Mouse (Mus musculus): ENCODE measurements around the gene C4b. TPM values are rescaled to one million over a fixed set of nuclear protein-coding genes. Genes with fewer than 3 reads are reported as not detected.
"Not testable (repeated sequence)": the region's sequence is repeated elsewhere in the genome, so short reads cannot be mapped to it uniquely, and the experiment has no call there.

Gene C4b
- 17.7 and 28.0 TPM in 2 replicates for polyA plus RNA-seq (2012; ENCODE audit: insufficient read depth, insufficient read length, missing spikeins)

DNA sequence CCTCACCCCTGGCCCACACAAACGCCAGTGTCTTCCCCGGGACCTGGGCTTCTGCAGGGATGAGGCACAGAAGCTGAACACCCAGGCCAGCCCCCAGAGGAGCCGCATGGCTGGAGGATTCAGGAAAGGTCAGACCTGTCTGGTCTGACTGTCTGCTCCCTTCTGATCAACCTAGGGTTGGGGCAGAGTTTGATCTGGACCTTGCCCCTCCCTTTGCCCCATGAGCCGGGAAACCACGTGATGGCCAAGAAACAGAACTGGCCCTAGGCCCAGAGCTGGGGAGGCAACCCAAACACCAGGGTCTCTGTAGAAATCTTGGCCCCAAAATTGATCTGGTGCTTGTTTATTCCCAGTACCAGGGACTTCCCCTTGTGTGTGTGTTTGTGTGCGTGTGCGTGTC is at the start of gene C4b:
Gene C4b (minus strand): TSS at position 164 of the 400 bp plus-strand sequence.
- Histone ChIP-seq H3K4me1 (ENCODE audit: control insufficient read depth, insufficient read depth, insufficient read length, low read length) (no peaks in the 10 kb centered on the region), H3K27ac (replicated peaks; ENCODE audit: low read depth, low read length) (peak within 1 kb of the TSS; percentile 23; the same call in 1 of the 2 replicates), H3K4me3 (ENCODE audit: insufficient read depth, low read depth, low read length) (no peak within 1 kb of the TSS)

DNA sequence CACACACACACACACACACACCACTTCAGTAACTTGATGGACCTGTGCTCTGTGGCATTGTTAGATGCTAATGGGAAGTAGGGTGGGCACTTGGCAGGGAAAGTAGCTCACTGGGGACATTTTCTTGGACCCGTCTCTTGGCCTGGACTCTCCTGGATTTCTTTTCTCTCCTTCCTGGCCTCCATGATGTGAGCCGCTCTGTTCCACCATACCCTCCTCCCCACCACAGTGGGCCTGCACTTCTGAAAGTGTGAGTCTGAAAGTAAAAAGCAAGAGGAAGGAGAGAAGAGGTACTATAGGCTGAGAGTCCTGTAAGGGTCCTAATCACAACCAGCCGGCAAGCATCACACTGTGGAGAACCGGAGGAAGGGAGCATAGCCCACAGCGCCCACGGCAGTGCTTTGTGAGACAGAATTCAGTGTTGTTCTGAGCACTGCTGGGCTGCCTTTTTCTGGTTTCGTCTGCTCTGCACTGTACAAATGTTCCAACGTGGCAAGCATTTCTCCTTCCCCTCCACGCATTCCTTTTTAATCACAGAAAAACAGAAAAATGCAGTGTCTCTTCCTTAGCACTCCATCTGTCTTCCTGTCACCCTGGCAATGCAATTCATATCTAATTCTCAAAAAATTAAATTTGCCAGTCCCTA is 34.1 kb upstream of the C4b start:
- Histone ChIP-seq H3K4me1 (ENCODE audit: control insufficient read depth, insufficient read depth, insufficient read length, low read length) (no peaks in the 10 kb centered on the region), H3K4me3 (ENCODE audit: insufficient read depth, low read depth, low read length) (no peak overlapping the region), H3K27ac (replicated peaks; ENCODE audit: low read depth, low read length) (no peak overlapping the region)

DNA sequence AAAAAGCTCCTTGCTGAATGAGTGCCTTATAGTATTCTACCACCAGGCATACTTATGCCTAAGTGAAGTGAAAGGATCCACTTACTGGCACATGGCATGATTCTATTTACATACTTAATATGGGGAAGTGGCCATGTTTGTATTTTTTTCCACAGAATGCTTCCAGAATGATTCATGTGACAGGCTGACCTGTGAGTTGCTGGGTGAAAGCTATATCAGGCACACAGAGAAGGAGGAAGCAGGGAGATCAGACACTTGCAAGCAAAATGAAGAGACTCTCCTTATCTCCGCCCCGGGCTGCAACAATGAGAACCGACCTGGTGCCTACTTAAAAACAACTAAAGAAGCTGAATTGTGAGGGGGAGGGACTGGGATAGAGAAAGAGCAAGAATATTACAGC is 17.8 kb upstream of the C4b start:
- H3K27ac ChIP-seq (replicated peaks; ENCODE audit: low read depth, low read length): no peak overlapping the region
- no peak overlapping the region for H3K4me3 ChIP-seq (ENCODE audit: insufficient read depth, low read depth, low read length)
- H3K4me1 ChIP-seq (ENCODE audit: control insufficient read depth, insufficient read depth, insufficient read length, low read length): no peaks in the 10 kb centered on the region

DNA sequence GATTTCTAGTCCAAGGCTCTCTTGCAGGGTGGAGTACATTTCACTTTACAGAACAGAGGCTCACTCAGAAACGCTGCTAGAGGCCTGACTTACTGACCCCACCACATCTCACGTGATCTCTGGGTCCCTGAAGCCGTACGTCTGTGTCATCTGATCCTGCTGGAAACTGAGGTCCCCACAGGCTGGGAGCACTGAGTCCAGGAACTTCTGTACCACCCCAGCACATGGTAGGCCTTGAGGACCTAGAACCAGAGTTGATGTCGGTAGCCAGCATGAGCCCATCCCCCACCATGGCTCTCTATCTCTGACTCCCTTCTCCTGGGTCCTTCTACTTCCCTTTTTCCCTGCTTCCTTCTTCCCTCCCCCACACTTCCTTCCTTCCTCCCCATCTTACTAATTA is 2.8 kb upstream of the C4b start:
- no peaks in the 10 kb centered on the region for H3K4me1 ChIP-seq (ENCODE audit: control insufficient read depth, insufficient read depth, insufficient read length, low read length)
- H3K4me3 ChIP-seq (ENCODE audit: insufficient read depth, low read depth, low read length): no peak overlapping the region
- no peak overlapping the region for H3K27ac ChIP-seq (replicated peaks; ENCODE audit: low read depth, low read length)

DNA sequence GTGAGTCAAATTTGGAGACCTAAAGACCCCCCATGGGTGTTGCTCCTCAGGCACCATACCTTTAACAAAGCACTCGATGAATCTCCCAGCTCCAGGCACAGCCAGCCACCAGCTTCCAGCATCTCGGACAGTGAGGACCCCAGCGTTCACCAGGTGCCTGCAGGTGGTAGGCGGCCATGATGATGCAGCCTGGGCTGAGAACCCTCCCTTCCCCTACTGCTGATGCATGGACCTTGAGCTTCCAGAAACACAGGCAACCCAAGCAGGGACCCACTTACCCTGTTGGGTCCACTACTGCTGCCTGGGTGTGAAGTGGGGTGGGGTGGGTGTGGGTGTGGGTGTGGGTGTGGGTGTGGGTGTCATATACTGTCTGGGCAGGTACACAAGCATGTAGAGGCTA is 1.5 kb upstream of the C4b start:
- not testable (repeated sequence) for H3K27ac ChIP-seq (replicated peaks; ENCODE audit: low read depth, low read length); H3K4me3 ChIP-seq (ENCODE audit: insufficient read depth, low read depth, low read length); H3K4me1 ChIP-seq (ENCODE audit: control insufficient read depth, insufficient read depth, insufficient read length, low read length)

DNA sequence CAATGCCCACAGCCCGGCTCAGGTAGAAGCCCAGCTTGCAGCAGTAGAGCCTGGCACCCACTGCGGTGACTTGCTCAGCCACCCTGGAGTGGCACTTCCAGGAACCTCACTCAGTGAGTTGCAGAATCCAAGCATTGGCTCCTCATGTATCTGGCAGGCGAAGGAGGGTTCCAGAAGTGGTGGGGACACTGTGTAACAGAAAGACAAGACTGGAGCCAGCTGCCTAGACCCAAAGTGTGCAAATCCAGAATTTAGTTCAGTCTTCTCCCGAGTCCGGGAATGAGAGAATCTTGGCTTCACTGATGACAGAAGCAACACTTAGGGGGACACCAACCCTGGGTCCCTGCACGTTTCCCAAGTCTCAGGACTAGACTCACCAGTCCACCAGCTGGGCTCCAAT is 929 bp upstream of the C4b start:
- not testable (repeated sequence) for H3K27ac ChIP-seq (replicated peaks; ENCODE audit: low read depth, low read length); H3K4me3 ChIP-seq (ENCODE audit: insufficient read depth, low read depth, low read length); H3K4me1 ChIP-seq (ENCODE audit: control insufficient read depth, insufficient read depth, insufficient read length, low read length)

DNA sequence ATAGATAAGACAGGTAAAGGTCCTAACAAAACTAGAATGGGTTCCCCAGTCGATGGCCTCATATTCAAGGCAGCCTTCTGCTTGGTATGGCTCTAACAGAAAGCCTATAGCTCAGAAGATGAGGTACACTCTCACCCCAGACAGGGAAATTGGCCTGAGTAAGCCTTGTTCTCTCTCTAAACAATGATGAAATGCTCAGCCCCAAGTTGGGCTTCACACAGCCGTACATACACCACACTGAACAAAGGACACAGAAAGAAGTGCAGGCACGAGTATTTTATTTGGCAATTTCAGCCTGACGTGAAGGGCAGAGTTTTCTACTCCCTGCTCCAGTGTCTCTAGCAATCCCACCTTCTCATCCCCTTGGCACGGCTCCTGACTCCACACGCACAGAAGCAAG is 524 bp upstream of the C4b start:
- no peaks in the 10 kb centered on the region for H3K4me1 ChIP-seq (ENCODE audit: control insufficient read depth, insufficient read depth, insufficient read length, low read length)
- no peak overlapping the region for H3K4me3 ChIP-seq (ENCODE audit: insufficient read depth, low read depth, low read length)
- peak overlapping the region; percentile 23; the same call in 1 of the 2 replicates for H3K27ac ChIP-seq (replicated peaks; ENCODE audit: low read depth, low read length)

DNA sequence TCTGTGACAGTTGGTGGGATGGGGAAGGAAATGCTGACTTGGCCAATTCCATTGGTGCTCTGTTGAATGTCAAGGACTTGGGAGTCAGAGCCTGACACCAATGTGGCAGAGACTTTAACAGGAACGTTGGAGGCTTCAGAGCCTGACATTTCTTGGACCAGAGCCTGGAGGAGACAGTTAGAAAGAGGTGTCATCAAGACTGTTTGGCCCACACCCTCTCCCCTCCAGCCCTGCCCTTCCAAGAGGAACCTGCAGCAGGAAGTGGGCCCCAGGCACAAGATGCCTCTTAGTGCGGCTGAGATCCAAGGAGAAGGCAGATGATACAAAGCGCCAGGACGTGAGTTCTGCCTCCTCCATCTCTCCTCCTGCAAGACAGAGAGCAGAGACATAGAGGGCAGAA is 3.4 kb downstream of the C4b start:
- Histone ChIP-seq H3K4me1 (ENCODE audit: control insufficient read depth, insufficient read depth, insufficient read length, low read length) (no peaks in the 10 kb centered on the region), H3K27ac (replicated peaks; ENCODE audit: low read depth, low read length) (no peak overlapping the region)

DNA sequence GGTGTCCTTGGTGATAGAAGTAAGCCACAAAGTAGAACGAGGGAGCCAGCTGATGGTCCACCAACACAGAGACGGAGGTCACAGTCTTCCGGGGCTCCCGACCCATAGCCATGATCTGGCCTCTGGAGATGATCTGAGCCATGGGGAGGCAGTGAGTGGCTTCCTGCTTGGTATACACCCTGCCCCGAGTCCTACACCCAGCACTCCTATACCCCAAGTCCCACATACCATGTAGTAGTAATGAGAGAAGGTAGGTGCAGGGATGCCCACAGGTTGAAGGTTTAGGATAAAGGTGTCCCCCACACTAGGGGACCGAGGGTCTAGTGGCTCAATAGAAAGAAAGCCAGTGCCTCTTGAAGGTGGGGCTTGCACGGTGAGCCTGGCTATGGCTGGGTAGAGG is 4.0 kb downstream of the C4b start:
- not testable (repeated sequence) for H3K4me3 ChIP-seq (ENCODE audit: insufficient read depth, low read depth, low read length); H3K4me1 ChIP-seq (ENCODE audit: control insufficient read depth, insufficient read depth, insufficient read length, low read length); H3K27ac ChIP-seq (replicated peaks; ENCODE audit: low read depth, low read length)

More for the DNA sequence above, 3.4 kb downstream of the C4b start:
- H3K4me3 ChIP-seq (ENCODE audit: insufficient read depth, low read depth, low read length): no peak overlapping the region

DNA sequence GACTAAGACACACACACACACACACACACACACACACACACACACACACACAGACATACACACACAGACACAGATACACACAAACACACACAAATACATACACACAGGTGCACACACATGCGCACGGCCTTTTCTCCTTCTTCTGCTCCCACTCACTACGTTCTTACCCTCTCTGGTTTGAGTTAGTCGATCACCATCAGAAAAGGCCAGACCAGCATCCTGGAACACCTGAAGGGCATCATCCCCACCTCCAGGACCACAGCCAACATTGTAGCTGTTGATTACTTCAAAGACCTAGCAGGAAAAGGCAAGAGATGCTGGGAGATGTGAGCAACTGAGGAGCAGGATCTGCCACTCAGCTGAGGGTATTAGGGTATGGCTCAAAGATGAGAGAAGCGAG is 6.2 kb downstream of the C4b start:
- H3K27ac ChIP-seq (replicated peaks; ENCODE audit: low read depth, low read length); H3K4me1 ChIP-seq (ENCODE audit: control insufficient read depth, insufficient read depth, insufficient read length, low read length); H3K4me3 ChIP-seq (ENCODE audit: insufficient read depth, low read depth, low read length): not testable (repeated sequence)

DNA sequence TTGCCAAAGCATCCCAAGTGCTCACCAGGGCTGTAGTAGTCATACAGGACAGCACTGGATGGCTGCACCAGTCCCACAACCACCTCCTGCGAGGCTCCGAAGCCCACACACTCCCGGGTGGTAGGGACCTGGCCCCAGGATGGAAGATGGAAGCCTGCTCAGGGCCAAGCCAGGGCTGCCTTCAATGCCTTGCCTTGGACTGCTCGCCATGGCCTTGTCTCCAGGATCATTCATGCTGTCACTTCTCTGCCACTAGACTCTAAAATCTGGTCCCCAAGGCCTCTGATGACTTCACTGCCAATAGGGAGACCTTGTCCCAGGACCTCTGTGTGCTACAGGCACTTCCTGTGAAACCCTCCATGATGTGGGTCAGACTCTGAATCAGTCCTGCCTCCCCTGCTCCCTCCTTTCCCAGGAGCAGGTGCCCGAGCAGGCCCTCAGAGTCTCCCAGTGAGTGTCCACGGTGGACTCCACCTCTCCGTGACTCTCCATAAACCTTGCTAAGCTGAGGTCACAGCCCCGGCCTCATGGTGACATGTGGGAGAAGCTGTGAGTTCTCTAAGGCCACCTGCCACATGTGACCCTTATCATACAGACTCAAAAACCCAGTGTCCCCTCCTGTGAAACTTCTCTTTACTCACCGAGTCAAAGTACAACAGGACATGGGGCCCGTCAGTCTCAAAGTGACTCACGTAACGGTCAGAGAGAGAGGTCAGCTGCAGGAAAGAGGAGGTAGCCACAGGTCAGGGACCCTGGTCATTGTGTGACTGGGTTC is 13.7 kb downstream of the C4b start:
- H3K27ac ChIP-seq (replicated peaks; ENCODE audit: low read depth, low read length); H3K4me3 ChIP-seq (ENCODE audit: insufficient read depth, low read depth, low read length); H3K4me1 ChIP-seq (ENCODE audit: control insufficient read depth, insufficient read depth, insufficient read length, low read length): not testable (repeated sequence)

DNA sequence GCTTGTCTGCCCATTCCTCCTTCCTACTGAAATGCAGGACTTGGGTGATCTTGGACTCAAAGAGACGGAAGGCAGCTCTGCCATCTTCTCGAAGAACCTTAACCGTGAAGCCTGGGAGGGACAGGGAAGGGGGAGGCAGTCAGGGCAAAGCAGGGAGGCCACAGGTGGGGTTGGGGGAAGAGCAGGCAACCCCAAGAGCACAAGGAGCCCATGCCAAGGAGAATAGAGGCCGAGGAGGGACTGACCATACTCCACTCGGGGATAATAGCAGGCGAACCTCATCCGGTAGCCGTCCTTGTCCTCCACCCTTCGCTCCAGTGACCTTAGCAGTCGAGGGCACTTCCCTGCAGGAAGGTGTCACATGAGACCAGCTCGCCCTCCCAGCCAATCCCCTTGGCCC is 14.5 kb downstream of the C4b start:
- H3K4me1 ChIP-seq (ENCODE audit: control insufficient read depth, insufficient read depth, insufficient read length, low read length); H3K27ac ChIP-seq (replicated peaks; ENCODE audit: low read depth, low read length); H3K4me3 ChIP-seq (ENCODE audit: insufficient read depth, low read depth, low read length): not testable (repeated sequence)

DNA sequence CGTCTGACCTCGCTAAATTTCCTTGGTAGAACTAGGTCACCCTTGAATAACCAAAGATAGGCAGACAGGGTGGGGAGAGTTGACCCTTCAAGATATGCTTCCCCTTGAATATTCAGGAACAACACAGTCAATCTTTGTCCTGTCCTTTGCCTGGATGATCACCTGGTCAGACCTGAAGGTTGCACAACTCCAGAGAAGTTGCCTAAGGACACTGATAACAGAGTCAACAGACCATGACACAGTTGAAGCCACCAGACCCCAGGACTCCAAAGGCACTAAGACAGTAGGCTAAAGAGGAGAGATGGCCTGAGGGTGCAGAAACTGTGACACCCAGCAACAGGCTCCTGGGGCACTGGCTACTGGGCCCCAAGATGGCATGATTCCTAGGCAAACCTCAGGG is 15.8 kb downstream of the C4b start:
- no peak overlapping the region for H3K27ac ChIP-seq (replicated peaks; ENCODE audit: low read depth, low read length)
- H3K4me1 ChIP-seq (ENCODE audit: control insufficient read depth, insufficient read depth, insufficient read length, low read length): no peaks in the 10 kb centered on the region

DNA sequence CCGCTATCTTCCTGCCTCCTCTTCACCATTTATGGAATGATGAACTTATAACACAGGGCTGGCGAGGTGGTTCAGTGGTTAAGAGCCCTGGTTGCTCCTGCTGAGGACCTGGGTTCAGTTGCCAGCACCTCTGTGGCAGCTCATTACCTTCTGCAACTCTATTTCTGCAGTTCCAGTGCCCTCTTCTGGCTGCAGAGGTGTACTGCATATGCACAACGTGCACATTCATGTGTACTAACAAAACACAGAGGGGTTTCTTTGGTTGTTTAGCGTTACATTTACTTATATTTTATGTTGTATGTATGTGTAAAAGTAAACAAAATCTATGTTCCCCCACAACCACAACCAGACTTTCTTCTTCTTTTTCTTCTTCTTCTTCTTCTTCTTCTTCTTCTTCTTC is 20.6 kb downstream of the C4b start:
- Histone ChIP-seq H3K4me3 (ENCODE audit: insufficient read depth, low read depth, low read length) (no peak overlapping the region), H3K4me1 (ENCODE audit: control insufficient read depth, insufficient read depth, insufficient read length, low read length) (no peaks in the 10 kb centered on the region), H3K27ac (replicated peaks; ENCODE audit: low read depth, low read length) (no peak overlapping the region)

More for the DNA sequence above, 15.8 kb downstream of the C4b start:
- no peak overlapping the region for H3K4me3 ChIP-seq (ENCODE audit: insufficient read depth, low read depth, low read length)

DNA sequence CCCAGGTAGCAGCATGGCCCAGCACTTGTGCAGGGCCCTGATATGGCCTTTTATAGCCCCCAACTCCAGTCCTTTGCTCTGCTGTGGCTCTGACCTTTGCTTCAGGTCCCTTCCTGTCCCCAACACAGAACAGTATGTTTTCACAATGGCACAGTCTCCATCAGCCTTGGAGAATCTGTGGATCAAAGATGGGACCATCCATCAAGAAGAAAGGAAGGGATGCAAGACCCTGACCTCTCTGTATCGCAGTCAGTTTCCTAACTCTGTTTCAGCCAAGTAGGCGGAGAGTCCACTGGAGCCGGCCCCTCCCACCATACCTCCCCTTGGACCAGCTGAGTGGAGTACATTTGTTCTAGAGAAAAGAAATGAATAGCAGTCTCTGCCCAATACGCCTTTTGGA is 21.4 kb downstream of the C4b start:
- not testable (repeated sequence) for H3K27ac ChIP-seq (replicated peaks; ENCODE audit: low read depth, low read length)

DNA sequence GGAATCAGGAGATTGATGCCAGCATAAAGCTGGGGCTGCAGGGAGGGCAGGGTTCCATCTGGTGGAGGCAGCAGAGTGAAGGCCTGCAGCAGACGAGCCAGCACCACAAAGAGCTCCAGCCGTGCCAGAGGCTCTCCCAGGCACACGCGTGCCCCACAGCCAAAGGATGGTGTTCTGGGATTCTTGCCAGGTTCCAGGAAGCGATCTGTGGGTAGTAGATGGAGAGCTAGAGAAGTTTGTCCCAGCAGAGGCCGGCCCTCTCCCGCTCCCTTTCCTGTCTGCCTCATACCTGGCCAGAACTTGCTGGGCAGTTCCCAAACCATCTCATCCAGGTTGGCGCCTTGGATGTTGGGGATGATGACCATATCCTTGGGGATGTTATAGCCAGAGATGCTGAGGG is 23.8 kb downstream of the C4b start:
- not testable (repeated sequence) for H3K27ac ChIP-seq (replicated peaks; ENCODE audit: low read depth, low read length); H3K4me3 ChIP-seq (ENCODE audit: insufficient read depth, low read depth, low read length); H3K4me1 ChIP-seq (ENCODE audit: control insufficient read depth, insufficient read depth, insufficient read length, low read length)

More for the DNA sequence above, 21.4 kb downstream of the C4b start:
- not testable (repeated sequence) for H3K4me1 ChIP-seq (ENCODE audit: control insufficient read depth, insufficient read depth, insufficient read length, low read length); H3K4me3 ChIP-seq (ENCODE audit: insufficient read depth, low read depth, low read length)

All from brown adipose tissue, adult 24 weeks (tissue).